Mouse (Mus musculus) thymus, postnatal 0 days (tissue): Measurements from ENCODE around the gene Atp10a. TPM values are rescaled to one million over a fixed set of nuclear protein-coding genes. Genes with fewer than 3 reads are reported as not detected.
"Not testable (repeated sequence)": the region's sequence is repeated elsewhere in the genome, so short reads cannot be mapped to it uniquely, and the experiment has no call there.

Experiments used
- DNase-seq: peaks from one replicate; pipeline ENCODE4 v3.0.0-alpha.2; 2015; ENCODE audit warnings: low spot score
- polyA plus RNA-seq: library from polyadenylated mRNA; unstranded; fragments of >200 nt; fragmentation: Nextera tagmentation; extraction: Ambion mirVana; gene quantifications from 2 replicates; pipeline ENCODE4 v1.2.1, GENCODE M21; 2015

Atp10a gene
- polyA plus RNA-seq, 1 experiment from 2014 or later = 12.6 TPM

DNA sequence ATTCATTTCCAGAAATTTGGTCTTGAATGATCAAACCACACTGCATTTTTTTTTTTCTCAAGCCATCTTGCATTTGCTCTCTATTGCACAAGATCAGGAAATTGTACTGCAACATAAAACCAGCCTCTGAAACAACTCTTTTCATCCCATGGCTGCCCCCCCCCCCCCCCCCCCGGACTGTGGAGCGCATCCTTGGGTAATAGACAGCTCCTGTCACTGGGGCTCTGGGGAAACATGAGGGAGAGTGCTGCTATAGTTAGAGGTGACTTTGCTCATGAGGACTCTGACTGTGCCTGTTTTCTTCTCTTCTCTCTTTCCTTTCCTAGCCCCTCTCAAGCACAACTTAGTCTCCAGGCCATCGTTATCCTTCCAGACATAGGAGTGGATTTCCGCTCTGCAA lies 131.6 kb downstream of the Atp10a start:
- no peak for DNase-seq

DNA sequence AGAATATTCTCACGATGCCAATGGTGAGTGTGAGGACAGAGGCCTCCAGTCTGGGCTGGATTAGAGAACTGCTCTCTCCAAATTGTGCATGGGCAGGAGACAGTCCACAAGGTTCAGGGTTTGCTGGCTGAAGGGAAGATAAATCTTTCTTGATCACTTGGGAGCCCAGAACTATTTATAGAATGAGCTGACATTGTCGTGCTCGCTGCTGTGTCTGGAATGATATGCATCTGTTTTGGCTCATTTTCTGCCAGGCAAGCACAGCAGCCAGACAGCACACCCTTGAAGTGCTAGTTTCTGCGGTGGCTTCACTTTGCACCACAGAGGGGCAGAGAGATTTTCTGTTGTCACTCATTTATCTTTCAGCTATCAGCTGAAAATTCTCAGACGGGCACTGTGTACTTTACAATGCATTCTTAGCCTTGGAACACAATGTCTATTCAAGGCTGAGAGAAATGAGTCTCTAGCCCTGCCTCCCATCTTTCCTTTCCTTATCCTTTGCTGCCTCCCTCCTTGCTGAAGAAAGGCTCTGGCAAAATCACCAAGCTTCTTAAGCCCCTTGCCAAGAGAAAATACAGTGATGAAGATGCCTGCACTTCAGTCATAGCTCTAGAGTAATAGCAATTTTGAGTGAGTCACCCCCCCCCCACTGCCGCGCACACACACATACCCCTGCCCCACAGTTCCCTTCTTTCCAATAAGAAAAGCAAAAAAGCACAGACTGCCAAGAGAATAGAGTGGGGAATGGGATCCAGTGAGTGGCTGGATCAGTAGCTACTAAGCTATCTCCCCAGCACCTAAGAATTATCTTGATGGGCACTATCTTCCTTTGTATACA lies 132.7 kb downstream of the Atp10a start:
- DNase-seq = no peak

DNA sequence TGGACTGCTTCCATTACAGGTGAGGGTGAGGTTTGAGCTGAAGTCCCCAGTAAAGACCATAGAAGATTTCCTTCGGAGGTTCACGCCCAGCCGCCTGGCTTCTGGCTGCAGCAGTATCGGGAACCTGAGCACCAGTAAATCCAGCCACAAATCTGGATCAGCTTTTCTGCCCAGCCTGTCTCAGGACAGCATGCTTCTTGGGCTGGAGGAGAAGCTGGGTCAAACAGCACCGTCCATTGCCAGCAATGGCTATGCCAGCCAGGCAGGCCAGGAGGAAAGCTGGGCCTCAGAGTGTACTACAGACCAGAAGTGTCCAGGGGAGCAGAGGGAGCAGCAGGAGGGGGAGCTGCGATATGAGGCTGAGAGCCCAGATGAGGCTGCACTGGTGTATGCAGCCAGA lies 141.3 kb downstream of the Atp10a start:
- no peak for DNase-seq

DNA sequence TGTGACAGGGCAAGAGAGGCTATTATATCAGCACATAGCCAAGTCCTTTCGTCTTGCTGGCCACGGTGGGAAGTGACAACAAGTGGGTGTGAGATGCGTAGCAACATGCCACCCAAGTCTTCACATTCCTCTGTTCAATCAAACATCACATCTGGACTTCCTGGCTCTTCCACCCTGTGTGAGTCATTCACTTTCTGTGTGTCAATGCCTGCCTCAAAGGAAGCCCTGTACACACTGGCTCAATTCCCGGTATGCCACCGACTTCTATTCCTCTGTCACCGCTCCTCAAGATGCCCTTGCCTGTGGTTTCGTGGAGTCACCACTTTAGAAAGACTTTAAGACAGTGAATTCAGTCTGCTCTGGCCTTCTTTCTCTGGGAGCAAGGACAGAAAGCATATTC lies 144.9 kb downstream of the Atp10a start:
- no peak for DNase-seq

DNA sequence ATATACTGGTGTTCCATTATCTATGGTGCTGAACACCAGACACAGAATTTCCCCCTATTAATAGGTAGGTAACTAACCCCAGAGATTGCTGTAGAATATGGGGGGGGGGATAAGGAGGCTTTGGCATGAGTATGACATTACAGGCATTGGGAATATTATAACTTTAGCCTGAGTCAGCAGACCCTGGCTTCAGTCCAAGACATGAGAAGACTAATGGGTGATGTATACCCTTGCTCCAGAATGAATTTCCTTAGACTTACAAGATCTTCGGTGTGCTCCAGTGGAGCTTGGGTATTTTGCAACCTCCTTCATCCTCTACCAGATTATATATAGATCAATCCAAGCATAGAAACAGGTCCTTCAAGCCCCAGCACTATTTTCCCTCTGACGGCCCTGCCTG lies 145.8 kb downstream of the Atp10a start:
- no peak for DNase-seq

DNA sequence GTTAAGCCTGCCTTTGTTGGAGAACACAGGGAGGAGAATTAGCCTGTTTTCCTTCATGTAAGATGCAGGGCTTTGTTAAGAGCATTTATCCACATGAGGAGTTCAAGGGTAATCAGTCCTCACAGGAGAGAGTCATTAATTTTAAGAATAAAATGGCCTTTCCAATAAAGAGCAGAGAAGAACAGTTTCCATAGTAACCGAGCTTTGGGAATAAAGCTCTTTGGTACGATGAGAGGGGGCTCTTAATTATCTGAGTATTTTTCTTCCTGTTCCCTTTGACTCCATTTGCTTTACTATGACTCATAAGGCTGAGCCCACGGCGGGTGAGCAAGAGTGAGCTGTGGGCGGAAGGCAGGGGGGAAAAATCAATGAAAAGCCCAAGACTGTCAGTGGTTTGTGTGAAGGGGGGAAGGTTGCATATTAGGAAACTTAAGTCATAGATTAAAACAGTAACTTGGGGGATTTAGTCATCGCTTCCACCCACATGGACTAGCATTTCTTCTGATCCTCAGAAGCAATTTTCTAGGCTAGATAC lies 166.2 kb downstream of the Atp10a start:
- DNase-seq = no peak

DNA sequence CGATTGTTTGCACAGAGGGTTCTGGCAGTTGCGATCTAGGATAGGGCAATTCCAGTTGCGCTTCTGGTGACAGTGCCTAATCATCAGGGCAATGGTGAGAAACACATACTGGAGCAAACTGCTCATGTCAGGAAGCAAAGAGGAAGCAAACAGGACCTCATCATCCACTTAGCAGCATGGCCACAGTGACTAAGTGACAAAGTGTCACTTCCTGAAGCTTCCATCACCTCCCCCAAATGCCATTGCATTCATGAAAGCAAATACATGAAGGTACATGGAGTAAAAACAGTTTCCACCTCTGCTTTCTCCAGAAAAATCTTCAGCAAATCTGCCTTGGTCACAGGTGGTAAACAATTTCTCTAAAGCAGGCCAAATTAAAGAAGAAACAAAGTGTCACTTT lies 168.7 kb downstream of the Atp10a start:
- DNase-seq = no peak

DNA sequence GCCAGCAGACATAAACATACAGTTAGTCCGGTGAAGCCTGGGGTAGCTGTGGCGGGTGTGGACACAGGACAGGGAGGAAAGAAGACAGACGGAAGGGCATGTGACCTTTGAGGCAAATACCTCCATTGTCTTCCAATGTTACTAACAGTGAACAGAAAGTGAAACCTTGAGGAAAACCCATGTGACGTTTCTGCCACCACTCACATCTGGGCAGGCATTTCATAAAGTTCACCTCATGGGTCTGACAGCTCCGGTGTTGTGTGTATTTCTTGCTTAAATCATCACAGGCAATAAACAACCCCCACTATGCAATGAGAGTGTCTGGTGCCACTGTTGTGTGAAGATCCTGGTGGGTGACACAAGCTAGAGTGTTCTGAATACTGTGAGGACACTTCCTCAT lies 173.1 kb downstream of the Atp10a start:
- DNase-seq = no peak

DNA sequence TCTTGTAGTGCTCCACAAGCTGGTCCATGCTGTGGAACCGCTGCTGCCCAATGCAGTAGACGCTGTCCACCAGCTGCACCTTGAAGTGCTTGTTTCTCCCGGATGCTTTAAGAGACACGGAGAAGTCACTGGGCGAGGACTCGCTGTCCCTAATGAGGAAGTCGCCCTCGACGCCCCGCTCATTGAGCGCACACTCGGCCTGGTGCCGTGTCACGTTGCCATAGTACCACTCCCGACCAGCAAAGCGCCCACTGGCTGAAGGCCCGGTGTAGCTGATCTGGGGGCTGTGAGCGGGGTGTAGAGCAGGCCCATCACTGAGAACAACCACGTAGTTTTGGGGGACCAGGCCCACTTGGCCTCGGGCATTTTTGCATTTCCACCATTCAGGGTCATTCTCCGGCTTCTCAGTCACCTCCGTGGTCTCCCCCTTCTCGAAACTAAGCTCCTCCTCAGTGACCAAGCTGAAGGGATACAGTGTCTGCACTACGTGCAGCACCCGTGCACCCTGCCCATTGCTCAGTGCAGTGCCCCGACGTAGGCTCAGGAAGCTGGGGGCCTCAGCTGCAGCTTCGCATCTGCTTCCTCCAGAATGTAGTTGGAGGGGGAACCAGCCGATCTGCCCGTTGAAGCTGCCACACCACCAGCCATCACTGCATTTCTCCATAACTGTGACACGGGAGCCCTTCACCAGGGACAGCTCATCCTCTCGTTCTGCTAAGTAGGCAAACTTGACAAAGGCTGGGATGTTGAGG lies 181.1 kb downstream of the Atp10a start:
- DNase-seq = not testable (repeated sequence)

DNA sequence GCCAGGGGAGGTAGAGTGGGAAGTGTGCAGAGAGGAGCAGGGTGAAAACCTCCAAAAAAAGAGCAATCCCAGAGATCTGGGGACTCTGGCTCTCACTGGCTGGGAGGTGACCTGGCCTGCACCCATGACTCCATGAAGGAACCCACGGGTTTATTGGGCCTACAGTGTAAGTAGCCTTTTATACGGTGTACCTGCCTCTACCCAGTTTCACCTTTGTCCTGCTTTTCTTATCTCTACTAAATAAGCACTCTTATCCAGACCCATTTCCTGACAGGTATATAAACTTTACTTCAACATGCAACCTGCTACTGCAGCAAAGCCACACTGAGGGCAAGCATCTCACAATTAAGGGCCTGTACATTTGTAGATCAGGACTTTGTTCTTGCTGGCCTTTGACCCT lies 184.4 kb downstream of the Atp10a start:
- DNase-seq = no peak

DNA sequence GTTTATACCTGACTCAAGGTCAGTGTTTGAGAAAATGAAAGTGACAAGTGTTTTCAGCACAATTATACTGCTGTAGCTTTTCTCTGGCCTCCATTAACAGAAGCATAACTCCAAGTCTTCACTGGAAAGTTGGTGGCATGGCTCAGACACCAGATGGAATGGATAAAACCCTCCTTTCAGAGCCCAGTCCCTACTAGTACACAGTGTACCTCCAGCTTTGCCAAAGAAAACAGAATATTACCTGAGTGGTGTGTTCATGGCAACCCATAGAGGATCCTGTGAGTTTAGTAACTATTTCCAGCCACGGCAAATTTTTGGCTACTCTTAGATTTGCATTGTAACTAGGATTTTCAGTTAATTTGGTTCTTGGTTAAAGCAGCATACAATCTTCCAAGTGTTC lies 185.1 kb downstream of the Atp10a start:
- no peak for DNase-seq

DNA sequence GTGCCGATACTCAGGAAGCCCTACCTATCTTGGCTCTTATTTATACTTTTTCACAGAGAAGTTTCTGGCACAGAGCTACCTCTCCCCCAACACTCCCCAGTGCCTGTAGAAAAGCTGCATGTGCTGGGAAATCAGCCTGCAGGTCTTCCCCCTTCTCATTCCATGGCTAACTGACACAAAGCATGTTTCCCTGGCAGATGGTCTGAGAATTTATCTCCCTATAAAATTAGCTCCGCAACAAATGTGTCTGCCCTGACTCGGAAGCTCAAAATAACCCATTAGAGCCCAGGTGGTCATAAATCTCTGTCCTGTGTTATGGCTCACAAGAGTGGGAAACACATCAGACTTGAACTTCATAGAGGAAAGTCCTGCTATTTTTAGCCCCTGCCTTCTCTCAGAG lies 186.9 kb downstream of the Atp10a start:
- DNase-seq = no peak

DNA sequence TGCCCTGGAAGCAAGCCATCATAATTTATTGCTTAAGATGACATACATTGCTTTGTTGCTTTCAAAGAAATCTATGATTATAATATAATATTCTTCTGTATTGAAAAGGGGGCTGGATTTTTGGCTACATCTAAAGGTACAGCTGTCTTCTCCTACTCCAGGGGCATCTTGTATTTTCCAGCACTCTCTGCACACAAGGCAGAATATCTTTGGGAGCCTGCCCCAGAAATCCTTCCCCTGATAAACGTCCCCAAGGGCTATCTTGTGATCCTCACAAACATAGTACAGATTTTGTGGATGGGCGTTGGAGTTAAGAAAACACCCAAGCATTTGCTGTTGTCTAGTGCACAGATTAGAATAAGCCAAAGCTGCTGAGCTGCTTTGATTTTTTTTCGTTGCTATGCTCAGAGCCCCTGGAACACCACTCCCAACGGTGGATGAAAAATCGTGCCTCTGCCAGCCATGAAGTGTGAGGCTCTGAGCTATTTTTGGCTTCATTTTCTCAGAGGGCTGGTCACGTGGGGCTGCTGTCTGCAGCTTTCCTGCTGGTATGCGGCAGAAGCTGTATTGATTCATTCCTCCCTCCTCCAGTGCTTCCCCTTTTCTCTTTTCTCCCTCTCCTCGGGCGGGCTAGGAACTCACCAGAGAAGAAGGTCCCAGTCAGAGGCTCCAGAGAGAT lies 187.9 kb downstream of the Atp10a start:
- peak; percentile 23 for DNase-seq

DNA sequence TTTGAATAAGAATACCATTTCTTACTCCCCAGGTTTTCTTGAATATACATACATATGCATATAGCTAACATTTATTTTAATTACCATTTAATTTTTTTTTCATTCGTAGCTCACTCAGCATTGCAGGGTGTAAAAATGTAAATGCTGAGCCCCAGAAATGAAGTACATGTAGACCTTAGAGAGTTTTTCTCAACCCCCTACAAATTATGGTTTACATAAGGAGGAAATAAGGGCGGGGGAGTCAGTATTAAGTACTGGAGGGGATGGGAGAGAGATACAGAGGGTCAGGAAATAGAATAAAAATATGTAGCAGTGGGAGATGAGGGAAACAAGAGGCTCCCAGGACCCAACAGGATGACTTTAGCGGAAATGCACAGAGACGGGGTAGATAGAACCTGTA lies 188.5 kb downstream of the Atp10a start:
- DNase-seq = no peak

DNA sequence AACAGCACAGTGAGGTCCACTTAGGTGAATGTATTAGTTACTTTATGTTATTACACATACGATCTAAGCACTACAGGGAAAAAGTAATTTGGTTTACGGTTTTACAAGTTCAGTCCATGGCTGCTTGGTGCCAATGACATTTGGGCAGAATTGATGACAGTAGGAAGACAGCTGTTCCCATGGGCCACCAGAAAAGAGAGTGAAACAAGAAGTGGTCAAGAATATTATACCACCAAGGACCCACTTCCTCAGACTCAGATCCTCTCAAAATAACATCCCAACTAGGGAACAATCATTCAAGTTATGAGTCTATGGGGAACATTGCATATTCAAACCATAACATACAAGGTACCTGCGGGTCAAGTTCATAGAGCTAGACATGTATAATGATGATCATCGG lies 203.0 kb downstream of the Atp10a start:
- DNase-seq = no peak

DNA sequence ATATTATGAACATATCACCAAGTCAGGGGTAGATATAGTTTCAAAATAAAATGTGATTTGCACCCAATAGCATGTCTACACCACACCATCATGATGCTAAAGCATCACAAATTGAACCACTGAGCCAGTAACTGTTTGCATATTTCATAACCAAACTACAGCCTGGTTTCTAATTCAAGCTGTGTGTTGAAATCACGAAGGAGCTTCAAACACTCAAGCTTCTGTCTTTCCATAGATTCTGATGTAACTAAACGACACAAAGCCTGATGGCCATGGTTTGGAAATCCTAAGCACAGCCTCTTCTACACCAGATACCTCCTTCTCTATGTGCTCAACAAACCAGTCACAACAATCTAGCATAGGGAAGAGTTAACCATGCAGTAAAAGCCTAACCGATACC lies 207.2 kb downstream of the Atp10a start:
- no peak for DNase-seq

DNA sequence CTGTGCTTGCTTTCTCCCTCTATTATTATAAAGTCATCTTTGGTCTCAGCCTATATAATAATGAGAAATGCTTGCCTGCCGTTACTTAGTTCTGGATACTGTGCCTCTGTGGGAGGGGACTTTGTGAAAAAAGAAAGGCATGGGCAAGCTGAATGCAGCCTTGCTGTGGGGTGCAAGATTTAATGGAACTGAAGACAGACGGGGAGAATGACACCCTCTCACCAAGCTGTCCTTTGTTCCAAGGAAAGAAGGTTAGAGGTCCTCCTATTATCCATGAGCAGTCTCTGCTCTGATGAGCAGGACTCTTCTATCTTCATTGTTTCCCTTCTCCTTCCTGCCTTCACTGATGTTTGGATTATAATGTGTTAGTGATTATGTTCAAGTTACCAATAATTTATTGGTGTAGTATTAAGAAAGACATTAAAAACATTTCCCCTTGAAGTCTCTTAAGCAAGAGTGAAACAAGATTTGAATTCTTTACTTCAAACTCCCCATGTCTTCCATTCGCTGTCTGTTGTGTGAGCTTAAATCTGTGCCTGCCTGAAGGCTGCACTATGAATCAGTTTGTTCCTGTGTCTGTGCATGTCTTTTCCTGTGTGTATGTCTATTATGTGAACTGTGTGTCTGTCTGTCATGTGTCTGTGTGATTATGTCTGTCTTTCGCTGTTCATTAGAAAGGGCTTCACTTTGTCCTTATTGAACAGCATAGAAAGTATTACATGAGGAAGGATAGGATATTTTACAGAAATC lies 211.1 kb downstream of the Atp10a start:
- DNase-seq = no peak

DNA sequence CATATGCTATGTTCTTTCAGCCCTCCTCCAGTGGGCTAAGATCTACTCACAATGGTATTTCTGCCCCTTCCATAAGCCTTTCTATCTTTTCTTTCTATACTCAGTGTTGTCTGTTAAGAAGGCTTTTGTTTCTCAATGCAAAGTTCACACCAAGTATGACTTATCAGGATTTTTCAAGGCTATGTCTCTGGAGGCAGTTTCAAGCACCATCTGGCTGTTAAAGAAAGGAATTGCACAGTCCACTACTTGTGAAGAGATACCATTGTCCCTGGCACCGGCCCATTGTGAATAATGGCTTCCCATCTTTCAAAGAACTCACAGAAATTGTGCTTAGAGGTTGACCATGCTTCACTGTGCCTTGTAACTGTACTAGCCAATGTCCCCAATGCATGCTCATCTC lies 214.7 kb downstream of the Atp10a start:
- no peak for DNase-seq

DNA sequence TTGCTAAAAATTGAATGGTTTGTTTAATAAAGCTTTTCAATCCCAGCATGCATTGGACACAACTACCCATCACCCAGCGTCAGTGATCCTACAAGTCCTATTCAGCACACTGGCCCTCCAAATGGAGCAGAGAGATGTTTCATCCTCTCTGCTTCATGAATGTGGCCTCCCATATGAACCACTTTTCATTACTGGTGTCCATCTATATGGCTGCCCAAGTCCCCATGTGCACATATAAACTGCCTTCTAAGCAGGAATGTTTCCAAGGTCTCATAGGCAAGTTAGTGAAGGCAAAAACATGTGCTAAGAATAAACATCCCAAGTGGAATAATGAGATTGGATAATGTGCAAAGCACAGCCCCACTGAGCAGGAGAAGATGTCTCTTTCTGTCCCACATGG lies 217.7 kb downstream of the Atp10a start:
- no peak for DNase-seq
